Mouse (Mus musculus): ENCODE measurements around the gene Naa16. TPM values are rescaled to one million over a fixed set of nuclear protein-coding genes. Genes with fewer than 3 reads are reported as not detected.
A peak's percentile ranks its signal among the peaks of the same experiment; 100 is the strongest.

The Naa16 gene
- polyA plus RNA-seq, 1 experiment from 2014 or later = 17.6 TPM

DNA sequence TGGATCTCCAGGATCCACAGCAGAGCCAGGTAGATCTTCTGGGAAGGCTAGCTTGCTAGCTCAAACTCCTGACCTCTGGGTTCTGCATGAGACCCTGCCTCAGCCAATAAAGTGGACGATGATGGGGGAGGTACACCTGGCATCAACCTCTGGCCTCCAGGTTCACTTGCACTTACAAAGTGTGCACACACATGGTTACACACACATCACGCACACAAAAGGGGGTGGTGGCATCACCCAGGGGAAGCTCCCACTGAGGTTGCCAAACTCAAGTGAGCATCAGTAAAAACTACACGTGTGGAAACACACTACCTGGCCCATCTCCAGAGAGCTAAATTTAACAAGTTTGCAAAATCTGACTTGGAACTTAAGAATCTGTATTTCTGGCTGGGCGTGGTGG is 77.9 kb downstream of the Naa16 start:
- WGBS (ENCODE audit: insufficient replicate concordance) = 59% methylated on average over 4 of the region's 4 CpGs
- Histone ChIP-seq H3K27ac (ENCODE audit: low read depth) (no peak overlapping the region), H3K4me2 (ENCODE audit: low read depth, low read length) (no peak overlapping the region), H3K36me3 (replicated peaks; ENCODE audit: insufficient read depth, low read length) (no peaks in the 10 kb centered on the region), H3K4me1 (ENCODE audit: insufficient read depth) (peaks cover 2% of the 10 kb centered on the region), H3K4me3 (ENCODE audit: low read depth, low read length) (no peak overlapping the region), H3K9ac (replicated peaks) (no peak overlapping the region), H3K27me3 (ENCODE audit: insufficient read depth, low read length) (no peaks in the 10 kb centered on the region), H3K9me3 (ENCODE audit: low read length) (no peaks in the 10 kb centered on the region)
- no peak for ATAC-seq
- TF ChIP-seq EP300 (IDR thresholded peaks at IDR 0.05; ENCODE audit: low read depth) (no peak), CTCF (IDR thresholded peaks at IDR 0.05; ENCODE audit: low read depth) (no peak)
- no peak for DNase-seq

- DNase-seq (no peak), ATAC-seq (no peak)
- Histone ChIP-seq H3K4me2 (ENCODE audit: low read depth, low read length) (no peak overlapping the region), H3K27ac (ENCODE audit: low read depth) (no peak overlapping the region), H3K4me3 (ENCODE audit: low read depth, low read length) (no peak overlapping the region), H3K27me3 (ENCODE audit: insufficient read depth, low read length) (no peaks in the 10 kb centered on the region), H3K9ac (replicated peaks) (no peak overlapping the region), H3K4me1 (ENCODE audit: insufficient read depth) (peaks cover 9% of the 10 kb centered on the region), H3K36me3 (replicated peaks; ENCODE audit: insufficient read depth, low read length) (no peaks in the 10 kb centered on the region), H3K9me3 (ENCODE audit: low read length) (no peaks in the 10 kb centered on the region)
- 59% methylated on average over 4 of the region's 4 CpGs for WGBS (ENCODE audit: insufficient replicate concordance)
- TF ChIP-seq EP300 (IDR thresholded peaks at IDR 0.05; ENCODE audit: low read depth) (no peak), CTCF (IDR thresholded peaks at IDR 0.05; ENCODE audit: low read depth) (no peak)
These were observed 78.6 kb downstream of the Naa16 start for GRCm38 (mm10) chr14:79311918-79312454.

GRCm38 (mm10) chr14:79309115-79309514 is 81.5 kb downstream of the Naa16 start:
- Histone ChIP-seq H3K4me1 (ENCODE audit: insufficient read depth) (peaks cover 10% of the 10 kb centered on the region), H3K4me3 (ENCODE audit: low read depth, low read length) (no peak overlapping the region), H3K9ac (replicated peaks) (no peak overlapping the region), H3K27ac (ENCODE audit: low read depth) (no peak overlapping the region), H3K36me3 (replicated peaks; ENCODE audit: insufficient read depth, low read length) (no peaks in the 10 kb centered on the region), H3K4me2 (ENCODE audit: low read depth, low read length) (no peak overlapping the region), H3K27me3 (ENCODE audit: insufficient read depth, low read length) (no peaks in the 10 kb centered on the region), H3K9me3 (ENCODE audit: low read length) (no peaks in the 10 kb centered on the region)
- 64% methylated on average over 4 of the region's 4 CpGs for WGBS (ENCODE audit: insufficient replicate concordance)
- no peak for DNase-seq
- ATAC-seq = no peak
- no peak for TF ChIP-seq EP300 (IDR thresholded peaks at IDR 0.05; ENCODE audit: low read depth)
- TF ChIP-seq CTCF (IDR thresholded peaks at IDR 0.05; ENCODE audit: low read depth) = no peak

GRCm38 (mm10) chr14:79308364-79308763 is 82.2 kb downstream of the Naa16 start:
- peaks cover 15% of the 10 kb centered on the region for H3K4me1 ChIP-seq (ENCODE audit: insufficient read depth)
- ATAC-seq (no peak), DNase-seq (no peak)
- TF ChIP-seq CTCF (IDR thresholded peaks at IDR 0.05; ENCODE audit: low read depth) (no peak), EP300 (IDR thresholded peaks at IDR 0.05; ENCODE audit: low read depth) (no peak)
- H3K27me3 ChIP-seq (ENCODE audit: insufficient read depth, low read length) = no peaks in the 10 kb centered on the region
- no peak overlapping the region for H3K4me2 ChIP-seq (ENCODE audit: low read depth, low read length)
- H3K9me3 ChIP-seq (ENCODE audit: low read length) = no peaks in the 10 kb centered on the region
- H3K27ac ChIP-seq (ENCODE audit: low read depth) = no peak overlapping the region
- no peaks in the 10 kb centered on the region for H3K36me3 ChIP-seq (replicated peaks; ENCODE audit: insufficient read depth, low read length)
- no peak overlapping the region for H3K4me3 ChIP-seq (ENCODE audit: low read depth, low read length)
- WGBS (ENCODE audit: insufficient replicate concordance) = 73% methylated on average over 4 of the region's 4 CpGs
- H3K9ac ChIP-seq (replicated peaks) = no peak overlapping the region

DNA sequence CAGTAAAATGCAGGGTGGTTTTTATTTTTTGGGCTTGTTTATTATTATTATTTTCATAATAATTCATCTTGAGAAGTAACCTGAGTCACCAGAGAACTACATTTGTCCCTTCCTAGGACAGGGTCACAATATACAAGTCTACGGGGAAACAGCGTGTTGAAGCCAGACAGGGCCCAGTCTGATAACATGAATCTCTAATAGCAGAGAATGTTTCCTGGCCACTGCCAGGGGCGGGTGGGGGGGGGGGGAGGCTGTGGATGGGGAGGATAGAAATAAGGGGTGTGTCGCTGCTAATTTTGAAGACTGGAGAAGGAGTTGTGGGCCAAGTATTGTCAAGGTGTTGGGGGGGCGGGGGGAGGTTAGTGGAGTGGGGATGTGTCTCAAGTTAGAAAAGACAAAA is 82.7 kb downstream of the Naa16 start:
- peaks cover 17% of the 10 kb centered on the region for H3K4me1 ChIP-seq (ENCODE audit: insufficient read depth)
- H3K27ac ChIP-seq (ENCODE audit: low read depth) = no peak overlapping the region
- H3K4me2 ChIP-seq (ENCODE audit: low read depth, low read length) = no peak overlapping the region
- no peak for TF ChIP-seq EP300 (IDR thresholded peaks at IDR 0.05; ENCODE audit: low read depth)
- TF ChIP-seq CTCF (IDR thresholded peaks at IDR 0.05; ENCODE audit: low read depth) = no peak
- no peak overlapping the region for H3K9ac ChIP-seq (replicated peaks)
- H3K4me3 ChIP-seq (ENCODE audit: low read depth, low read length) = no peak overlapping the region
- H3K36me3 ChIP-seq (replicated peaks; ENCODE audit: insufficient read depth, low read length) = no peaks in the 10 kb centered on the region
- H3K27me3 ChIP-seq (ENCODE audit: insufficient read depth, low read length) = no peaks in the 10 kb centered on the region
- WGBS (ENCODE audit: insufficient replicate concordance) = 56% methylated on average over 5 of the region's 5 CpGs
- no peak for DNase-seq
- no peaks in the 10 kb centered on the region for H3K9me3 ChIP-seq (ENCODE audit: low read length)
- peak; percentile 32; the same call in 1 of the 2 replicates for ATAC-seq

DNA sequence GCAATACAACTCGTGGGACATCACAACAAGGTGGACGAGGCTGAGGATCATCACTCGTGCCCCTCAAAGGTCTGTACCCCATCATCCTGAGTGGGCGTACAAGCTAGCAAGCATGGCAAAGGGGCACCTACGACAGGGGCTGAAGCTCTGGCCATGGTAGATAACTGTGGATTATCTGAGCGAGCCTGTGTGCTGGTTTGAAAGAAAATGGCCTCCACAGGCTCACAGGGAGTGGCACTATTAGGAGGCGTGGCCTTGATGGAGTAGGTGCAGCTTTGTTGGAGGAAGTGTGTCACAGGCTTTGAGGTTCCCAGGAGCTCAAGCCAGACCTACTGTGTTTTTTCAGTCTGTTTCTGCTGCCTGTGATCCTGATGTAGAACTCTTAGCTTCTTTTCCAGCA is 83.4 kb downstream of the Naa16 start:
- Histone ChIP-seq H3K9me3 (ENCODE audit: low read length) (no peaks in the 10 kb centered on the region), H3K36me3 (replicated peaks; ENCODE audit: insufficient read depth, low read length) (no peaks in the 10 kb centered on the region), H3K27ac (ENCODE audit: low read depth) (peak overlapping the region; percentile 48; the same call in 1 of the 2 replicates), H3K4me2 (ENCODE audit: low read depth, low read length) (peak overlapping the region; percentile 39; the same call in 1 of the 2 replicates), H3K27me3 (ENCODE audit: insufficient read depth, low read length) (no peaks in the 10 kb centered on the region), H3K9ac (replicated peaks) (no peak overlapping the region), H3K4me3 (ENCODE audit: low read depth, low read length) (no peak overlapping the region), H3K4me1 (ENCODE audit: insufficient read depth) (peaks cover 24% of the 10 kb centered on the region)
- DNase-seq (no peak), ATAC-seq (peak; percentile 90)
- TF ChIP-seq CTCF (IDR thresholded peaks at IDR 0.05; ENCODE audit: low read depth) = no peak
- TF ChIP-seq EP300 (IDR thresholded peaks at IDR 0.05; ENCODE audit: low read depth) = peak; percentile 60; the same call in 1 of the 2 replicates
- 59% methylated on average over 7 of the region's 7 CpGs for WGBS (ENCODE audit: insufficient replicate concordance)

All from liver, postnatal 0 days (tissue).